11 mouse cellular contexts compared by ENCODE assay signal in genomic region chr14:122875636-122876035, GRCm38 (mm10). TPM values are rescaled to one million over a fixed set of nuclear protein-coding genes. Genes with fewer than 3 reads are reported as not detected.
DNase-seq lines count a peak whose midpoint lies in the region; ATAC-seq and TF ChIP-seq lines count a peak whose summit lies in the region.
"Had no signal": no experiment of that assay in that cellular context is flagged by ENCODE, and none has a peak within 500 bp of the region (broad histone marks: within the 10 kb centered on the region; RNA-seq: fewer than 3 reads in every experiment).

No protein-coding gene starts in this region.

- no peak for ATAC-seq in cerebellum, adult (ENCODE audit: insufficient number of reproducible peaks, low FRiP score, low TSS enrichment)
- ATAC-seq in forebrain, postnatal 0 days = peak; percentile 25; the same call in 1 of the 2 replicates
- ATAC-seq in midbrain, embryonic 13.5 days = peak; percentile 28

- peak overlapping the region; percentile 54 for H3K27ac ChIP-seq in forebrain, postnatal 0 days (ENCODE audit: low read depth, low read length)
- H3K27ac ChIP-seq in midbrain, embryonic 13.5 days = peak overlapping the region; percentile 66
- H3K27ac ChIP-seq: embryonic facial prominence, embryonic 13.5 days had no signal

- H3K9ac ChIP-seq in forebrain, postnatal 0 days = no peak overlapping the region
- H3K9ac ChIP-seq in midbrain, embryonic 13.5 days (replicated peaks) = no peak overlapping the region; the same call in 1 of the 2 replicates
- H3K9ac ChIP-seq: embryonic facial prominence, embryonic 13.5 days; liver, postnatal 0 days had no signal

- no peak for TF ChIP-seq CTCF in forebrain, postnatal 0 days (IDR thresholded peaks at IDR 0.05; ENCODE audit: low read depth)

- DNase-seq in cerebellum, adult 9-10 months = peak; percentile 60
- DNase-seq in cerebellum, postnatal 10 days = peak; percentile 53 to 56
- DNase-seq in forebrain, postnatal 0 days = peak; percentile 35
- DNase-seq in lung, postnatal 25 days (ENCODE audit: low spot score) = no peak
- no peak for DNase-seq in heart, postnatal 4 days
- DNase-seq in right cerebral cortex, postnatal 14 days = no peak

- WGBS in forebrain, postnatal 0 days = 43% methylated on average over 6 of the region's 6 CpGs
- 40% methylated on average over 6 of the region's 6 CpGs for WGBS in midbrain, embryonic 13.5 days

- no peak overlapping the region for H3K4me3 ChIP-seq in forebrain, postnatal 0 days (ENCODE audit: low read depth, low read length)
- H3K4me3 ChIP-seq in midbrain, embryonic 13.5 days (replicated peaks) = no peak overlapping the region
- H3K4me3 ChIP-seq: embryonic facial prominence, embryonic 13.5 days; megakaryocyte, embryonic 14.5 days had no signal

- H3K4me1 ChIP-seq in forebrain, postnatal 0 days (ENCODE audit: insufficient read depth) = peaks cover 5% of the 10 kb centered on the region; the same call in 1 of the 2 replicates
- peaks cover 34% of the 10 kb centered on the region for H3K4me1 ChIP-seq in midbrain, embryonic 13.5 days (replicated peaks)
- H3K4me1 ChIP-seq: megakaryocyte, embryonic 14.5 days had no signal

- H3K27me3 ChIP-seq in forebrain, postnatal 0 days (ENCODE audit: insufficient read depth, low read length) = peaks cover under 1% of the 10 kb centered on the region; the same call in 1 of the 2 replicates
- peaks cover 16% of the 10 kb centered on the region for H3K27me3 ChIP-seq in midbrain, embryonic 13.5 days
- H3K27me3 ChIP-seq: embryonic facial prominence, embryonic 13.5 days had no signal

- H3K9me3 ChIP-seq in forebrain, postnatal 0 days (ENCODE audit: low read length) = no peaks in the 10 kb centered on the region
- H3K9me3 ChIP-seq in midbrain, embryonic 13.5 days = no peaks in the 10 kb centered on the region
- H3K9me3 ChIP-seq: embryonic facial prominence, embryonic 13.5 days; megakaryocyte, embryonic 14.5 days had no signal

- no peak overlapping the region for H3K4me2 ChIP-seq in forebrain, postnatal 0 days (ENCODE audit: low read depth)
- no peak overlapping the region for H3K4me2 ChIP-seq in midbrain, embryonic 13.5 days (replicated peaks)
- H3K4me2 ChIP-seq: embryonic facial prominence, embryonic 13.5 days had no signal

- no peaks in the 10 kb centered on the region for H3K36me3 ChIP-seq in forebrain, postnatal 0 days (ENCODE audit: insufficient read depth)
- H3K36me3 ChIP-seq in midbrain, embryonic 13.5 days = no peaks in the 10 kb centered on the region
- H3K36me3 ChIP-seq: embryonic facial prominence, embryonic 13.5 days had no signal

RNA-seq across cellular contexts. Expression of gene Ggact, which starts 37.9 kb away (rescaled TPM):
- total RNA-seq in forebrain, postnatal 0 days (2014; rRNA removed) = 16.4 and 18.8 TPM in 2 replicates
- 16.1 and 19.2 TPM in 2 replicates for polyA plus RNA-seq in forebrain, postnatal 0 days (2015; fragmentation: Nextera tagmentation; extraction: Ambion mirVana)
- polyA plus RNA-seq in midbrain, embryonic 13.5 days (2015; fragmentation: Nextera tagmentation; extraction: Ambion mirVana) = 4.7 and 5.9 TPM in 2 replicates
- 10 to 100 TPM; 21.0 to 23.6 TPM for total RNA-seq in heart, postnatal 4 days (2021)

Comparison
In these comparisons a context has a peak if more than half of its experiments do, and no peak if none do; other contexts are left out.
1. DNase-seq: peak in cerebellum, adult 9-10 months (single experiment), cerebellum, postnatal 10 days (2 of 2) and forebrain, postnatal 0 days (single experiment); none in lung, postnatal 25 days (single experiment), heart, postnatal 4 days (single experiment) and right cerebral cortex, postnatal 14 days (single experiment).